Mouse (Mus musculus): Measurements from ENCODE around the gene Rab22a. TPM values are rescaled to one million over a fixed set of nuclear protein-coding genes. Genes with fewer than 3 reads are reported as not detected.
"Not testable (repeated sequence)": the region's sequence is repeated elsewhere in the genome, so short reads cannot be mapped to it uniquely, and the experiment has no call there.

Gene Rab22a
- 43.1 and 47.7 TPM in 2 replicates for polyA plus RNA-seq (2016; fragmentation: Nextera tagmentation; extraction: Ambion mirVana)

- ATAC-seq (ENCODE audit: low FRiP score) = peak; percentile 98
- Histone ChIP-seq H3K4me2 (peak within 1 kb of the TSS; percentile 79), H3K36me3 (replicated peaks) (peaks cover 24% of the 10 kb centered on the region), H3K27me3 (no peaks in the 10 kb centered on the region), H3K4me3 (replicated peaks) (peak within 1 kb of the TSS; percentile 96), H3K9me3 (no peaks in the 10 kb centered on the region), H3K9ac (peak within 1 kb of the TSS; percentile 89), H3K4me1 (peaks cover 31% of the 10 kb centered on the region), H3K27ac (peak within 1 kb of the TSS; percentile 66)
- under 1% methylated on average over 55 of the region's 55 CpGs for WGBS
These were observed at the start of gene Rab22a for GRCm38 (mm10) chr2:173659057-173659925. Gene Rab22a, plus strand, starts transcription at chr2:173659760.

GRCm38 (mm10) chr2:173615378-173616081, 44.0 kb upstream of the Rab22a start:
- no peak overlapping the region for H3K27ac ChIP-seq
- H3K9me3 ChIP-seq = no peaks in the 10 kb centered on the region
- no peak overlapping the region for H3K4me2 ChIP-seq
- 81% methylated on average over 11 of the region's 11 CpGs for WGBS
- H3K36me3 ChIP-seq (replicated peaks) = peaks cover 6% of the 10 kb centered on the region; the same call in 1 of the 2 replicates
- H3K4me3 ChIP-seq (replicated peaks) = no peak overlapping the region
- H3K27me3 ChIP-seq = no peaks in the 10 kb centered on the region
- H3K4me1 ChIP-seq = no peaks in the 10 kb centered on the region
- no peak overlapping the region for H3K9ac ChIP-seq
- ATAC-seq (ENCODE audit: low FRiP score) = peak; percentile 41; the same call in 1 of the 2 replicates

GRCm38 (mm10) chr2:173616156-173616555, 43.4 kb upstream of the Rab22a start:
- Histone ChIP-seq H3K36me3 (replicated peaks) (peaks cover 6% of the 10 kb centered on the region; the same call in 1 of the 2 replicates), H3K27ac (no peak overlapping the region), H3K9me3 (no peaks in the 10 kb centered on the region), H3K4me1 (no peaks in the 10 kb centered on the region), H3K9ac (no peak overlapping the region), H3K4me3 (replicated peaks) (no peak overlapping the region), H3K4me2 (no peak overlapping the region), H3K27me3 (no peaks in the 10 kb centered on the region)
- no peak; the same call in 1 of the 2 replicates for ATAC-seq (ENCODE audit: low FRiP score)
- 67% methylated on average over 7 of the region's 7 CpGs for WGBS

- Histone ChIP-seq H3K36me3 (replicated peaks) (peaks cover 6% of the 10 kb centered on the region; the same call in 1 of the 2 replicates), H3K27ac (no peak overlapping the region), H3K4me3 (replicated peaks) (no peak overlapping the region), H3K27me3 (no peaks in the 10 kb centered on the region), H3K9me3 (no peaks in the 10 kb centered on the region), H3K9ac (no peak overlapping the region), H3K4me1 (peaks cover 5% of the 10 kb centered on the region; the same call in 1 of the 2 replicates), H3K4me2 (no peak overlapping the region)
- 93% methylated on average over 5 of the region's 5 CpGs for WGBS
- no peak for ATAC-seq (ENCODE audit: low FRiP score)
These were observed 40.4 kb upstream of the Rab22a start for GRCm38 (mm10) chr2:173619132-173619531.

- ATAC-seq (ENCODE audit: low FRiP score) = no peak
- Histone ChIP-seq H3K9ac (no peak overlapping the region), H3K36me3 (replicated peaks) (no peaks in the 10 kb centered on the region), H3K9me3 (no peaks in the 10 kb centered on the region), H3K27me3 (no peaks in the 10 kb centered on the region), H3K4me1 (peaks cover 5% of the 10 kb centered on the region; the same call in 1 of the 2 replicates), H3K27ac (no peak overlapping the region), H3K4me3 (replicated peaks) (no peak overlapping the region), H3K4me2 (no peak overlapping the region)
- WGBS = 95% methylated on average over 4 of the region's 4 CpGs
These were observed 38.9 kb upstream of the Rab22a start for GRCm38 (mm10) chr2:173620645-173621044.

- 80% methylated on average over 7 of the region's 7 CpGs for WGBS
- Histone ChIP-seq H3K36me3 (replicated peaks) (no peaks in the 10 kb centered on the region), H3K27ac (no peak overlapping the region; the same call in 1 of the 2 replicates), H3K27me3 (no peaks in the 10 kb centered on the region), H3K4me1 (peaks cover 5% of the 10 kb centered on the region; the same call in 1 of the 2 replicates), H3K4me3 (replicated peaks) (no peak overlapping the region), H3K4me2 (no peak overlapping the region), H3K9ac (no peak overlapping the region), H3K9me3 (no peaks in the 10 kb centered on the region)
- no peak; the same call in 1 of the 2 replicates for ATAC-seq (ENCODE audit: low FRiP score)
These were observed 37.4 kb upstream of the Rab22a start for GRCm38 (mm10) chr2:173622173-173622601.

GRCm38 (mm10) chr2:173624667-173625066, 34.9 kb upstream of the Rab22a start:
- no peak overlapping the region for H3K4me3 ChIP-seq (replicated peaks)
- H3K9me3 ChIP-seq = no peaks in the 10 kb centered on the region
- no peak overlapping the region for H3K27ac ChIP-seq
- H3K36me3 ChIP-seq (replicated peaks) = no peaks in the 10 kb centered on the region
- no peak overlapping the region for H3K9ac ChIP-seq
- H3K4me2 ChIP-seq = no peak overlapping the region
- H3K4me1 ChIP-seq = peaks cover 5% of the 10 kb centered on the region; the same call in 1 of the 2 replicates
- no peaks in the 10 kb centered on the region for H3K27me3 ChIP-seq
- ATAC-seq (ENCODE audit: low FRiP score) = no peak
- WGBS = 88% methylated on average over 7 of the region's 7 CpGs

DNA sequence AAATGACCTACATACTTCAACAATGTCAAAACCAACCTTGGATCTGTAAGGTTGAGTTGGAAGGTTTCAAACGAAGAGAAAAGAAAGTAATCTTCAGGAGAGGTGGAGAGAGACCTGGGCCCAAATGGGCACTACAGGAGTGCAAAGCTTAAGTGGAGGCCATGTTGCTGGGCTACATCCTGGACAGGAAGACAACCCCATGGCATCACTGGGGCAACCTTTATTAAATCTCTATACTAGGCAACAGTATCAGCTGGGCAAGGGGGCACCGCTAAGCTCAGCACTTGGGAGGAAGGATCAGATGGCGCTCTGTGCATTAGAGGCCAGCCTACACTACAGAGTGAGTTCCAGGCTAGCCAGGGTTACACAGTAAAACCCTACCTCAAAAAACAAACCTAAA, 33.8 kb upstream of the Rab22a start:
- Histone ChIP-seq H3K9ac (no peak overlapping the region), H3K9me3 (no peaks in the 10 kb centered on the region), H3K27ac (no peak overlapping the region), H3K4me3 (replicated peaks) (no peak overlapping the region), H3K27me3 (no peaks in the 10 kb centered on the region), H3K4me2 (no peak overlapping the region), H3K4me1 (peaks cover 5% of the 10 kb centered on the region; the same call in 1 of the 2 replicates), H3K36me3 (replicated peaks) (no peaks in the 10 kb centered on the region)
- no peak for ATAC-seq (ENCODE audit: low FRiP score)
- 95% methylated on average over 3 of the region's 3 CpGs for WGBS

DNA sequence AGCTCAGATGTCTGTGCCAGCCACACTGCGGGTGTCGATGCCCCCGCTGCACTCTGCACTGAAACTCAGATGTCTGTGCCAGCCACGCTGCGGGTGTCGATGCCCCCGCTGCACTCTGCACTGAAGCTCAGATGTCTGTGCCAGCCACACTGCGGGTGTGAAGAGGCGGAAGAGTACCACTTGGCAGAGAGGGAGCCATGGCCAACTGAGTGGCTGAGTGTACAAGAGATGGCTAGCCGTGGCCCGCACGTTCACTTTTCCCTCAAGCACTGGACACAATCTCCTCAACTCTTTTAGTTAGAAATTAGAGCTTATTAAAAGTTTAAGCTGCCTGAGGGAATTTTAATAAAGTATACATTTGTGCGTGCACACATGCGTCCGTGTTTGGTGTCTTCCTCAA, 25.5 kb upstream of the Rab22a start:
- not testable (repeated sequence) for H3K4me3 ChIP-seq (replicated peaks); H3K4me1 ChIP-seq; H3K27ac ChIP-seq; H3K27me3 ChIP-seq; H3K9me3 ChIP-seq; H3K36me3 ChIP-seq (replicated peaks); H3K9ac ChIP-seq; H3K4me2 ChIP-seq; ATAC-seq (ENCODE audit: low FRiP score)
- 92% methylated on average over 15 of the region's 15 CpGs for WGBS

- no peak for ATAC-seq (ENCODE audit: low FRiP score)
- Histone ChIP-seq H3K9me3 (no peaks in the 10 kb centered on the region), H3K4me3 (replicated peaks) (no peak overlapping the region), H3K27me3 (peaks cover 38% of the 10 kb centered on the region), H3K4me2 (no peak overlapping the region), H3K27ac (no peak overlapping the region), H3K9ac (no peak overlapping the region), H3K36me3 (replicated peaks) (no peaks in the 10 kb centered on the region; the same call in 1 of the 2 replicates), H3K4me1 (no peaks in the 10 kb centered on the region; the same call in none of the 2 replicates)
These were observed 18.2 kb upstream of the Rab22a start for GRCm38 (mm10) chr2:173641370-173641769.

- H3K4me1 ChIP-seq = no peaks in the 10 kb centered on the region; the same call in none of the 2 replicates
- ATAC-seq (ENCODE audit: low FRiP score) = peak; percentile 81; the same call in 1 of the 2 replicates
- no peaks in the 10 kb centered on the region; the same call in 1 of the 2 replicates for H3K36me3 ChIP-seq (replicated peaks)
- H3K4me3 ChIP-seq (replicated peaks) = no peak overlapping the region
- no peak overlapping the region for H3K9ac ChIP-seq
- H3K4me2 ChIP-seq = no peak overlapping the region
- peaks cover 38% of the 10 kb centered on the region for H3K27me3 ChIP-seq
- 47% methylated on average over 15 of the region's 15 CpGs for WGBS
- no peak overlapping the region for H3K27ac ChIP-seq
- no peaks in the 10 kb centered on the region for H3K9me3 ChIP-seq
These were observed 17.1 kb upstream of the Rab22a start for GRCm38 (mm10) chr2:173642262-173642999.

All from forebrain, embryonic 12.5 days (tissue).